Mouse (Mus musculus) embryonic facial prominence, embryonic 11.5 days (tissue): ENCODE measurements at regions not wholly inside any gene's neighbourhood (a gene's known extent, or its start where the extent isn't known, plus 50 kb on each side); places are given as distances from the start of the nearest gene placed in this dataset.

Experiments
- ATAC-seq: fragments of 200-750 bp; cut with Nextera tagmentation; replicated peaks from 2 replicates; pipeline ENCODE4 v1.8.0; 2017; ENCODE audit warnings: low read depth; ENCODE audit not compliant: insufficient number of reproducible peaks, low FRiP score, low TSS enrichment
- DNase-seq: peaks from one replicate; pipeline ENCODE4 v3.0.0-alpha.2; 2015; ENCODE audit warnings: low spot score
- H3K27ac ChIP-seq: fragments of 300-500 bp; sonication (generic); replicated peaks from 2 replicates; pipeline ENCODE4 v1.5.1; 2014; ENCODE audit warnings: mild to moderate bottlenecking, low read depth, low read length, control low read depth
- H3K27me3 ChIP-seq: fragments of 300-500 bp; sonication (generic); 2 replicates; pipeline ENCODE4 v1.6.1; 2014; ENCODE audit warnings: mild to moderate bottlenecking, low read length, moderate library complexity, mixed read lengths; ENCODE audit not compliant: control insufficient read depth, insufficient read depth
- H3K36me3 ChIP-seq: fragments of 300-500 bp; sonication (generic); replicated peaks from 2 replicates; pipeline ENCODE4 v1.6.1; 2014; ENCODE audit warnings: low read depth, mild to moderate bottlenecking, low read length, moderate library complexity, mixed read lengths; ENCODE audit not compliant: control insufficient read depth, insufficient read depth
- H3K4me1 ChIP-seq: fragments of 300-500 bp; sonication (generic); 2 replicates; pipeline ENCODE4 v1.6.1; 2014; ENCODE audit warnings: low read length, mixed read lengths; ENCODE audit not compliant: control insufficient read depth, insufficient read depth
- H3K4me2 ChIP-seq: fragments of 300-500 bp; sonication (generic); 2 replicates; pipeline ENCODE4 v1.6.1; 2014; ENCODE audit warnings: low read depth, mild to moderate bottlenecking, control low read depth, low read length, moderate library complexity
- H3K4me3 ChIP-seq: fragments of 300-500 bp; sonication (generic); 2 replicates; pipeline ENCODE4 v1.5.1; 2014; ENCODE audit warnings: low read depth, low read length, control low read depth
- H3K9ac ChIP-seq: fragments of 300-500 bp; sonication (generic); replicated peaks from 2 replicates; pipeline ENCODE4 v1.6.1; 2014; ENCODE audit warnings: mild to moderate bottlenecking, control low read depth, low read length
- H3K9me3 ChIP-seq: fragments of 300-500 bp; sonication (generic); replicated peaks from 2 replicates; pipeline ENCODE4 v1.6.1; 2016; ENCODE audit warnings: mild to moderate bottlenecking, low read length, inconsistent platforms, mixed read lengths; ENCODE audit not compliant: control insufficient read depth
- WGBS: fragments of 180-500 bp; shearing (Covaris S2); extraction: QIAGEN DNeasy Blood & Tissue Kit; methylation state at CpG from one replicate; pipeline ENCODE4 v1.1.7; 2014; 5-methylcytosine and 5-hydroxymethylcytosine counted together

- 83% methylated on average over 6 of the region's 6 CpGs for WGBS
- DNase-seq (no peak), ATAC-seq (no peak)
- Histone ChIP-seq H3K36me3 (no peaks in the 10 kb centered on the region), H3K4me2 (no peak overlapping the region), H3K4me1 (no peaks in the 10 kb centered on the region), H3K27ac (no peak overlapping the region), H3K4me3 (no peak overlapping the region), H3K9me3 (no peaks in the 10 kb centered on the region), H3K27me3 (no peaks in the 10 kb centered on the region), H3K9ac (no peak overlapping the region)
These were observed 93.1 kb upstream of the Atp6ap2 start for GRCm38 (mm10) chrX:12494535-12494934.

- no peak for ATAC-seq
These were observed 87.0 kb upstream of the Atp6ap2 start for GRCm38 (mm10) chrX:12500601-12501000.

GRCm38 (mm10) chrX:12502364-12502763, 85.2 kb upstream of the Atp6ap2 start:
- Histone ChIP-seq H3K36me3 (no peaks in the 10 kb centered on the region), H3K9me3 (no peaks in the 10 kb centered on the region), H3K4me1 (no peaks in the 10 kb centered on the region), H3K27ac (no peak overlapping the region), H3K27me3 (no peaks in the 10 kb centered on the region), H3K4me3 (no peak overlapping the region), H3K9ac (no peak overlapping the region), H3K4me2 (no peak overlapping the region)
- 73% methylated on average over 4 of the region's 4 CpGs for WGBS
- ATAC-seq (no peak), DNase-seq (no peak)

More at GRCm38 (mm10) chrX:12500601-12501000, 87.0 kb upstream of the Atp6ap2 start:
- WGBS = 93% methylated on average over 3 of the region's 3 CpGs
- Histone ChIP-seq H3K4me1 (no peaks in the 10 kb centered on the region), H3K4me2 (no peak overlapping the region), H3K9me3 (no peaks in the 10 kb centered on the region), H3K27ac (no peak overlapping the region), H3K9ac (no peak overlapping the region), H3K27me3 (no peaks in the 10 kb centered on the region), H3K4me3 (no peak overlapping the region), H3K36me3 (no peaks in the 10 kb centered on the region)
- no peak for DNase-seq

- ATAC-seq (no peak), DNase-seq (no peak)
- Histone ChIP-seq H3K4me3 (no peak overlapping the region), H3K27ac (no peak overlapping the region), H3K4me1 (no peaks in the 10 kb centered on the region), H3K4me2 (no peak overlapping the region), H3K9ac (no peak overlapping the region), H3K36me3 (no peaks in the 10 kb centered on the region), H3K9me3 (no peaks in the 10 kb centered on the region), H3K27me3 (no peaks in the 10 kb centered on the region)
- 82% methylated on average over 1 of the region's 1 CpGs for WGBS
These were observed 84.0 kb upstream of the Atp6ap2 start for GRCm38 (mm10) chrX:12503581-12503980.

- 73% methylated on average over 3 of the region's 3 CpGs for WGBS
- H3K4me2 ChIP-seq = no peak overlapping the region
- no peaks in the 10 kb centered on the region for H3K4me1 ChIP-seq
- no peak for DNase-seq
- H3K27ac ChIP-seq = no peak overlapping the region
- no peaks in the 10 kb centered on the region for H3K9me3 ChIP-seq
- no peaks in the 10 kb centered on the region for H3K36me3 ChIP-seq
- H3K27me3 ChIP-seq = no peaks in the 10 kb centered on the region
- H3K4me3 ChIP-seq = no peak overlapping the region
- H3K9ac ChIP-seq = no peak overlapping the region
- no peak for ATAC-seq
These were observed 76.5 kb upstream of the Atp6ap2 start for GRCm38 (mm10) chrX:12511119-12511518.

GRCm38 (mm10) chrX:12525044-12525443, 62.6 kb upstream of the Atp6ap2 start:
- H3K9me3 ChIP-seq = no peaks in the 10 kb centered on the region
- 84% methylated on average over 3 of the region's 3 CpGs for WGBS
- H3K4me3 ChIP-seq = no peak overlapping the region
- DNase-seq = no peak
- H3K36me3 ChIP-seq = no peaks in the 10 kb centered on the region
- no peak overlapping the region for H3K9ac ChIP-seq
- no peaks in the 10 kb centered on the region for H3K27me3 ChIP-seq
- H3K4me2 ChIP-seq = no peak overlapping the region
- ATAC-seq = no peak
- no peak overlapping the region for H3K27ac ChIP-seq
- no peaks in the 10 kb centered on the region for H3K4me1 ChIP-seq

GRCm38 (mm10) chrX:12530406-12531311, 56.9 kb upstream of the Atp6ap2 start:
- Histone ChIP-seq H3K4me2 (no peak overlapping the region), H3K9me3 (no peaks in the 10 kb centered on the region), H3K36me3 (no peaks in the 10 kb centered on the region), H3K4me3 (no peak overlapping the region), H3K27me3 (no peaks in the 10 kb centered on the region), H3K4me1 (no peaks in the 10 kb centered on the region), H3K9ac (no peak overlapping the region), H3K27ac (no peak overlapping the region)
- WGBS = 67% methylated on average over 6 of the region's 6 CpGs
- no peak for DNase-seq
- ATAC-seq = no peak
